Mouse (Mus musculus) frontal cortex, adult (tissue): ENCODE results near the gene Spink8.

Source experiments
- ATAC-seq: cut with Nextera tagmentation; 2 replicates; pipeline ENCODE4 v1.9.2; 2017; ENCODE audit warnings: mild to moderate bottlenecking, moderate library complexity, mixed read lengths; ENCODE audit not compliant: low TSS enrichment

The Spink8 gene

GRCm38 (mm10) chr9:109870983-109871572 lies 59.0 kb downstream of the Spink8 start:
- ATAC-seq = no peak

GRCm38 (mm10) chr9:109874797-109875691 lies 63.0 kb downstream of the Spink8 start, which contains the start of gene Cdc25a:
TSS of gene Cdc25a (plus strand) at chr9:109875579.
- ATAC-seq = peak; percentile 98

GRCm38 (mm10) chr9:109875695-109876601 lies 63.9 kb downstream of the Spink8 start:
- peak; percentile 53 for ATAC-seq
